Mouse (Mus musculus) forebrain, embryonic 12.5 days (tissue): ENCODE measurements at regions not wholly inside any gene's neighbourhood (a gene's known extent, or its start where the extent isn't known, plus 50 kb on each side); places are given as distances from the start of the nearest gene placed in this dataset.

Source experiments
- ATAC-seq: fragments of 200-750 bp; cut with Nextera tagmentation; 2 replicates; pipeline ENCODE4 v1.8.0; 2017; ENCODE audit warnings: moderate TSS enrichment; ENCODE audit not compliant: low FRiP score
- H3K27ac ChIP-seq: fragments of 300-500 bp; sonication (generic); 2 replicates; pipeline ENCODE4 v1.5.1; 2016; ENCODE audit warnings: mild to moderate bottlenecking
- H3K27me3 ChIP-seq: fragments of 300-500 bp; sonication (generic); 2 replicates; pipeline ENCODE4 v1.6.1; 2016; ENCODE audit warnings: mild to moderate bottlenecking
- H3K36me3 ChIP-seq: fragments of 300-500 bp; sonication (generic); replicated peaks from 2 replicates; pipeline ENCODE4 v1.6.1; 2016; ENCODE audit warnings: mild to moderate bottlenecking
- H3K4me1 ChIP-seq: fragments of 300-500 bp; sonication (generic); 2 replicates; pipeline ENCODE4 v1.6.1; 2016
- H3K4me2 ChIP-seq: fragments of 300-500 bp; sonication (generic); 2 replicates; pipeline ENCODE4 v1.6.1; 2016; ENCODE audit warnings: mild to moderate bottlenecking, moderate library complexity
- H3K4me3 ChIP-seq: fragments of 300-500 bp; sonication (generic); replicated peaks from 2 replicates; pipeline ENCODE4 v1.5.1; 2016; ENCODE audit warnings: mild to moderate bottlenecking
- H3K9ac ChIP-seq: fragments of 300-500 bp; sonication (generic); 2 replicates; pipeline ENCODE4 v1.6.1; 2016; ENCODE audit warnings: mild to moderate bottlenecking
- H3K9me3 ChIP-seq: fragments of 300-500 bp; sonication (generic); 2 replicates; pipeline ENCODE4 v1.6.1; 2016
- WGBS: fragments of 180-500 bp; shearing (Covaris S2); methylation state at CpG from one replicate; pipeline ENCODE4 v1.1.7; 2016; 5-methylcytosine and 5-hydroxymethylcytosine counted together

DNA sequence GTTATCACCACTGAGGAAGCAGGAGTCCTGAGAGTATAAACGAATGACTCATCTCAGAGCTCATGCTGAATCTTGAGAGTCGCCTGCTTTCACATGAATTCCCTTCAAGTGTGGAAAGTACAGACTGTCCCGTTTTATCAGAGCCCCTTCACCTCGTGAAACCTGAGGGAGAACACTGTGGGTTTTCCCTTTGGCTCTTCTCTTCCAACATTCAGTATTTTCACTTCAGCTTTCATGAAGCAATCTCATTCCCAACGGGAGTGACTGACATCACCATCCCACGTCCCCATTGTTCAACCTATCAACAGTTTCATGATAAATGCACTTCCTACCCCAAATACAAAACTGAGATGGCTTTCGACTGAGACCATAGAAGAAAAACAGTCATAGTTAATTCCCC lies 2521.3 kb upstream of the Gm7489 start:
- H3K27ac ChIP-seq = no peak overlapping the region
- no peak overlapping the region for H3K4me3 ChIP-seq
- no peaks in the 10 kb centered on the region for H3K27me3 ChIP-seq
- H3K9me3 ChIP-seq = no peaks in the 10 kb centered on the region
- H3K36me3 ChIP-seq = no peaks in the 10 kb centered on the region
- no peak for ATAC-seq
- H3K4me2 ChIP-seq = no peak overlapping the region
- no peaks in the 10 kb centered on the region for H3K4me1 ChIP-seq
- no peak overlapping the region for H3K9ac ChIP-seq
- 82% methylated on average over 7 of the region's 7 CpGs for WGBS

GRCm38 (mm10) chr15:51371162-51371561 lies 2513.5 kb upstream of the Gm7489 start:
- no peak for ATAC-seq
- H3K9ac ChIP-seq = no peak overlapping the region
- no peak overlapping the region for H3K27ac ChIP-seq
- H3K4me3 ChIP-seq = no peak overlapping the region
- no peaks in the 10 kb centered on the region for H3K36me3 ChIP-seq
- no peak overlapping the region for H3K4me2 ChIP-seq
- no peaks in the 10 kb centered on the region for H3K27me3 ChIP-seq
- no peaks in the 10 kb centered on the region for H3K9me3 ChIP-seq
- H3K4me1 ChIP-seq = no peaks in the 10 kb centered on the region

- no peak overlapping the region for H3K4me2 ChIP-seq
- no peak for ATAC-seq
Observed at GRCm38 (mm10) chr15:51390383-51390782, 2494.3 kb upstream of the Gm7489 start.

GRCm38 (mm10) chr15:51391352-51391751 lies 2493.4 kb upstream of the Gm7489 start:
- Histone ChIP-seq H3K4me2 (no peak overlapping the region), H3K36me3 (no peaks in the 10 kb centered on the region), H3K9ac (no peak overlapping the region), H3K27me3 (no peaks in the 10 kb centered on the region), H3K9me3 (no peaks in the 10 kb centered on the region), H3K4me3 (no peak overlapping the region), H3K27ac (no peak overlapping the region), H3K4me1 (peaks cover 6% of the 10 kb centered on the region; the same call in 1 of the 2 replicates)
- WGBS = 92% methylated on average over 2 of the region's 2 CpGs
- no peak for ATAC-seq

More at GRCm38 (mm10) chr15:51390383-51390782, 2494.3 kb upstream of the Gm7489 start:
- Histone ChIP-seq H3K4me1 (no peaks in the 10 kb centered on the region), H3K9me3 (no peaks in the 10 kb centered on the region), H3K27me3 (no peaks in the 10 kb centered on the region), H3K4me3 (no peak overlapping the region), H3K9ac (no peak overlapping the region), H3K36me3 (no peaks in the 10 kb centered on the region), H3K27ac (no peak overlapping the region)
- WGBS = 68% methylated on average over 2 of the region's 2 CpGs

- no peak overlapping the region for H3K27ac ChIP-seq
- no peaks in the 10 kb centered on the region for H3K36me3 ChIP-seq
- WGBS = 79% methylated on average over 7 of the region's 7 CpGs
- no peak overlapping the region for H3K4me3 ChIP-seq
- no peak for ATAC-seq
- H3K4me1 ChIP-seq = peaks cover 8% of the 10 kb centered on the region; the same call in 1 of the 2 replicates
- H3K27me3 ChIP-seq = no peaks in the 10 kb centered on the region
- H3K9ac ChIP-seq = no peak overlapping the region
- H3K9me3 ChIP-seq = no peaks in the 10 kb centered on the region
- no peak overlapping the region for H3K4me2 ChIP-seq
Observed at GRCm38 (mm10) chr15:51392449-51393405, 2492.0 kb upstream of the Gm7489 start.

GRCm38 (mm10) chr15:51395961-51396360 lies 2488.7 kb upstream of the Gm7489 start:
- no peak overlapping the region for H3K9ac ChIP-seq
- no peaks in the 10 kb centered on the region for H3K9me3 ChIP-seq
- H3K27me3 ChIP-seq = no peaks in the 10 kb centered on the region
- peaks cover 8% of the 10 kb centered on the region; the same call in 1 of the 2 replicates for H3K4me1 ChIP-seq
- H3K4me3 ChIP-seq = no peak overlapping the region
- no peaks in the 10 kb centered on the region for H3K36me3 ChIP-seq
- H3K27ac ChIP-seq = no peak overlapping the region
- no peak overlapping the region for H3K4me2 ChIP-seq
- 63% methylated on average over 8 of the region's 8 CpGs for WGBS
- no peak for ATAC-seq

DNA sequence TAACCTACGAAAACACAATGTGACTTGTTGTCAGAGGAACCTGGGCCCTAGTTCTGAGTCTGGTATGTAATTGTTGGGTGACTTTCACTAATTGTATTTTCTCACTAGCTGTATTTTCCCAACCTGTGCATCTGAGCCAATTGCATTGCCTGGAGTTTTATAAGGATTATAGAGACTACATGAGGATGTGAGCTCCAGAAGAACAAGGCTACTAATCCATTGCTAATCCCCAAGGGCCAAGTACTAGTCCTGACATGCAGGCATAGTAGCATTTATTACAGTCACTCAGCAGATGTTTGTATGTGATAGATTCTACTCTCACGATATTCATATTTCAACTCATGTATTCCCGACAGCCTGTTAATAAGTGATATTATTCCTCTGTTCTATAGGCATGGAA lies 2481.1 kb upstream of the Gm7489 start:
- no peaks in the 10 kb centered on the region for H3K27me3 ChIP-seq
- no peak overlapping the region for H3K27ac ChIP-seq
- no peak overlapping the region for H3K4me2 ChIP-seq
- no peaks in the 10 kb centered on the region for H3K4me1 ChIP-seq
- WGBS = 95% methylated on average over 3 of the region's 3 CpGs
- no peak overlapping the region for H3K9ac ChIP-seq
- H3K4me3 ChIP-seq = no peak overlapping the region
- H3K36me3 ChIP-seq = no peaks in the 10 kb centered on the region
- H3K9me3 ChIP-seq = no peaks in the 10 kb centered on the region
- ATAC-seq = no peak

DNA sequence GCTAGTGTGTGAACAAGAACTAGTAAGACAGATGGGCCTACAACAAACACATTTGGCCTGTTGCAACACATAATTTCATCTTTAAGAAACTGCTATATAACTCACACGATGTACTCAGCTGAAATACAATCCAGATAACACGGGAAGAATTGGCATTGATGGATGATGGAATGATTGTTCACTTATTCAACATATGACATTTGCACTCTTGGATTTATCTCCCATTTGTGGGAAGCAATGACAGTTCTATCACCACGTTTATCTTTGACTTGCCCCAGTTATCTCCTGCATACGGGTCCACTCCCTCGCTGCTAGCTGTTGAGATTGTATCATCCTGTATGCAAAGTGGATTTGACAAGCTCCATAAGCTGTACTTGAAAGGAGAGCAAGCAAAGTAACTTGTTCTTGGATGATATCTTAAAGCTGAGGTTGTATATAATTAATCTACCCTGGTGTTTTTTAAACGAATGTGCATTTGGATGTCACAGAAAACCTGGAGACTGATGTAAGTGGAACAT lies 2474.9 kb upstream of the Gm7489 start:
- no peak overlapping the region for H3K4me3 ChIP-seq
- 88% methylated on average over 6 of the region's 6 CpGs for WGBS

DNA sequence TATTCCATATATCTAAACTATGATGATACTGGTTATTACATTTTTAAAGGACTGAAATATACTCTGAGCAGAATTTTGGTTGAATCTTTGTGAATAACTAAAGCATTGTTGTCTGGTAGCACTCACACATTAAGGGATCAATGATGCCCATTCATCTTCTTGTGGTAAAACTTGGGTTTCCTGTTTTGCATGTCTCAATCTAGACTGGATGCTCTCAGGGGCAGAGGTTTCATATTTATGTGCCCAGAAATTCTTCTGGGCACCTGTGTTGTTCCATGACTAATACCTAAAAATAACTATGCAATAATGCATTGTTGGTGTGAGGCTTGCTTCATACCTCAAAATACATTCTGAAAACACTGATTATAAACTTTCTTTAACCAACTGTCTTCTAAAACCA lies 2472.7 kb upstream of the Gm7489 start:
- Histone ChIP-seq H3K27me3 (no peaks in the 10 kb centered on the region), H3K4me1 (no peaks in the 10 kb centered on the region), H3K9me3 (no peaks in the 10 kb centered on the region), H3K4me2 (no peak overlapping the region), H3K27ac (no peak overlapping the region), H3K36me3 (no peaks in the 10 kb centered on the region), H3K4me3 (no peak overlapping the region), H3K9ac (no peak overlapping the region)
- no peak for ATAC-seq

More for the DNA sequence above, 2474.9 kb upstream of the Gm7489 start:
- no peak overlapping the region for H3K4me2 ChIP-seq
- no peak overlapping the region for H3K9ac ChIP-seq
- no peaks in the 10 kb centered on the region for H3K36me3 ChIP-seq
- H3K9me3 ChIP-seq = no peaks in the 10 kb centered on the region
- H3K27me3 ChIP-seq = no peaks in the 10 kb centered on the region
- no peaks in the 10 kb centered on the region for H3K4me1 ChIP-seq
- H3K27ac ChIP-seq = no peak overlapping the region
- no peak for ATAC-seq

DNA sequence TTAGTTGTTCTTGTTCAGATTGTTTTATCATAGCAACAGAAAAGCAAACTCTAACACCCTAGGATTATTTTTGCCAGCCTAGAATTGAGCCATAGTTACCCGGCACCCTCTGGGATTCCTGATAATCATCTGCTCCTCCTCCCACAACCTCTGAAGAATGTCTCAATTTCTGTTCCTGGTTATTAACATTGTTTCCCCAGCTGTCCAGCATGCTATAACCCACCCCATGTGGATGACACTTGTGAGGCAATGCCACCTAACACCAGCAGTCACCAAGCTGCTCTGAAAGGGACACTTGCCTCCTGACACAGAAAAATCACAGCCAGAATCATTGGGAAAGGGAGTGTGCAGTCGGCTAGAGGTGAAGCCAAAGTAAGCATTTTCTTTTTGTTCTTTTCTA lies 2442.1 kb upstream of the Gm7489 start:
- Histone ChIP-seq H3K9me3 (no peaks in the 10 kb centered on the region), H3K27ac (no peak overlapping the region), H3K27me3 (no peaks in the 10 kb centered on the region), H3K4me3 (no peak overlapping the region), H3K36me3 (no peaks in the 10 kb centered on the region), H3K9ac (no peak overlapping the region), H3K4me2 (no peak overlapping the region), H3K4me1 (no peaks in the 10 kb centered on the region)
- WGBS = 83% methylated on average over 2 of the region's 2 CpGs
- ATAC-seq = no peak

DNA sequence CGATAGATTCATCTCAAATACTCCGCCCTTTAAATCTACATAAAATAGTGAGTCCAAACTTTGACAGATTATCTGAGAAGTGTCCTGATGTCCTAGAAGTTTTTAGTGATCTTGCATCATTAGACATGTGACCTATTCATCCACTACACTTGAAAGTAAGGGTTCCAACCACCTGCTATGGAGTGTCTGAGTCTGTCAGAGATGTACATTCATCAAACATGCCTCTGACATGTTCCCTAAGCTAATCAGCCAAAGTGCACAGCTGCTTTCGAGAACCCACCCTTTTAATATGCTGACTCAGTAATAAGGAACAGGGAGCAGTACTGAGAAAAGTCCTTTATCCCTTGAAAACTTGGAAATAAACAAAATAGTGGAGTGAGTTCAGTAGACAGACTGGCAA lies 2414.8 kb upstream of the Gm7489 start:
- no peak for ATAC-seq
- WGBS = 89% methylated on average over 3 of the region's 3 CpGs
- H3K27ac ChIP-seq = no peak overlapping the region
- H3K9ac ChIP-seq = no peak overlapping the region
- H3K9me3 ChIP-seq = no peaks in the 10 kb centered on the region
- no peaks in the 10 kb centered on the region for H3K4me1 ChIP-seq
- no peak overlapping the region for H3K4me3 ChIP-seq
- H3K4me2 ChIP-seq = no peak overlapping the region
- no peaks in the 10 kb centered on the region for H3K36me3 ChIP-seq
- H3K27me3 ChIP-seq = no peaks in the 10 kb centered on the region

DNA sequence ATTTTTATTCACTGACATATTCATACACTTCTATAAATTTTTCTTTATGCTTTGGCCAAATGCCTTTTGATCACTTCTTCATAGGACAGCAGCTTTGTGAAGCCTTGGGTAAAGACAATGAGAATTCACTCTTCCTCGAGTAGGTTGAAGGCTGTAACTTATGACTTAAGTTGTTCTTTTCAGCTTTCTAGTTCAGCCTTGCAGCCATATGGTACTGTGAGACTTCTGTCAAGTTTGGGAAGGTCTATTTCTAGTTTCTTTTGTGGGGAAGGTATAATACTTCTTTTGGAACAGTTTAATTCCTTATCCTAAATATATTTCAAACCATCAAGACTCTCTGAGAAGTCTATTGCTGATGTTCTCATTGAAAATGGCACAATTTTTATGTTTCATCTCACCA lies 2413.6 kb upstream of the Gm7489 start:
- Histone ChIP-seq H3K27me3 (no peaks in the 10 kb centered on the region), H3K4me3 (no peak overlapping the region), H3K9me3 (no peaks in the 10 kb centered on the region), H3K4me1 (no peaks in the 10 kb centered on the region), H3K27ac (no peak overlapping the region), H3K9ac (no peak overlapping the region), H3K4me2 (no peak overlapping the region), H3K36me3 (no peaks in the 10 kb centered on the region)
- ATAC-seq = no peak
- 78% methylated on average over 1 of the region's 1 CpGs for WGBS

GRCm38 (mm10) chr15:51472049-51472448 lies 2412.7 kb upstream of the Gm7489 start:
- 94% methylated on average over 2 of the region's 2 CpGs for WGBS
- Histone ChIP-seq H3K4me2 (no peak overlapping the region), H3K36me3 (no peaks in the 10 kb centered on the region), H3K9ac (no peak overlapping the region), H3K27me3 (no peaks in the 10 kb centered on the region), H3K27ac (no peak overlapping the region), H3K9me3 (no peaks in the 10 kb centered on the region), H3K4me1 (no peaks in the 10 kb centered on the region), H3K4me3 (no peak overlapping the region)
- ATAC-seq = no peak
